Mouse (Mus musculus) forebrain, embryonic 15.5 days (tissue): ENCODE results near the gene Efna5. TPM values are rescaled to one million over a fixed set of nuclear protein-coding genes. Genes with fewer than 3 reads are reported as not detected.

Experiments
- ATAC-seq: fragments of 200-750 bp; cut with Nextera tagmentation; replicated peaks from 2 replicates; pipeline ENCODE4 v1.8.0; 2017; ENCODE audit warnings: mild to moderate bottlenecking, moderate TSS enrichment, moderate library complexity
- H3K27ac ChIP-seq: fragments of 300-500 bp; sonication (generic); replicated peaks from 2 replicates; pipeline ENCODE4 v1.5.1; 2015; ENCODE audit warnings: mild to moderate bottlenecking, inconsistent platforms
- H3K27me3 ChIP-seq: fragments of 300-500 bp; sonication (generic); 2 replicates; pipeline ENCODE4 v1.6.1; 2015; ENCODE audit warnings: inconsistent platforms
- H3K36me3 ChIP-seq: fragments of 300-500 bp; sonication (generic); 2 replicates; pipeline ENCODE4 v1.6.1; 2015; ENCODE audit warnings: mild to moderate bottlenecking, inconsistent platforms
- H3K4me1 ChIP-seq: fragments of 300-500 bp; sonication (generic); 2 replicates; pipeline ENCODE4 v1.6.1; 2015; ENCODE audit warnings: inconsistent platforms
- H3K4me2 ChIP-seq: fragments of 300-500 bp; sonication (generic); replicated peaks from 2 replicates; pipeline ENCODE4 v1.6.1; 2015; ENCODE audit warnings: mild to moderate bottlenecking, inconsistent platforms
- H3K4me3 ChIP-seq: fragments of 300-500 bp; sonication (generic); 2 replicates; pipeline ENCODE4 v1.5.1; 2015; ENCODE audit warnings: mild to moderate bottlenecking, inconsistent platforms
- H3K9ac ChIP-seq: fragments of 300-500 bp; sonication (generic); replicated peaks from 2 replicates; pipeline ENCODE4 v1.6.1; 2015; ENCODE audit warnings: mild to moderate bottlenecking, inconsistent platforms
- H3K9me3 ChIP-seq: fragments of 300-500 bp; sonication (generic); 2 replicates; pipeline ENCODE4 v1.6.1; 2016; ENCODE audit warnings: inconsistent platforms
- WGBS: fragments of 180-500 bp; shearing (Covaris S2); methylation state at CpG from one replicate; pipeline ENCODE4 v1.1.7; 2015; ENCODE audit warnings: mixed read lengths; 5-methylcytosine and 5-hydroxymethylcytosine counted together
- polyA plus RNA-seq: library from polyadenylated mRNA; unstranded; fragments of >200 nt; fragmentation: Nextera tagmentation; extraction: Ambion mirVana; gene quantifications from 2 replicates; pipeline ENCODE4 v1.2.1, GENCODE M21; 2015

Gene Efna5
- polyA plus RNA-seq, 1 experiment from 2014 or later, result 24.6 TPM

DNA sequence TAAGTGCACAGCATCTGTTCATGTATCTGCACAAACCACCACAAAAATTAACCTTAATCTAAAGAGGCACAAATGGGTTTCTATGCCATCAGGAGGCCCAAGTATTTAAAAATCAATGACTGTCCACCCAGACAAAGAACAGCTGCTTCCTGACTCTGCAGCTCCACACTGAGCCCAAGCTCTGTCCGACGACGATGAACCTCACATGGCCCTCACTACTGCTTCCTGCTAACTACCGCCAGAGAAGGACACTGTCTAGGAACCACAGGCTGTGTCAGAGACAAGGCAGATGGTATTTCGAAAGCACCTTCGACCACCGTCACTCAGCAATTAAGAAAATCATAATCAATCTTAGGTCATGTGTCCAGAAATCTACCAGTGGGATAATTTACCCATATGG is 29.8 kb downstream of the Efna5 start:
- Histone ChIP-seq H3K4me2 (no peak overlapping the region), H3K9ac (no peak overlapping the region), H3K9me3 (no peaks in the 10 kb centered on the region), H3K4me1 (peaks cover 11% of the 10 kb centered on the region), H3K27me3 (peaks cover 4% of the 10 kb centered on the region; the same call in 1 of the 2 replicates), H3K4me3 (no peak overlapping the region), H3K36me3 (no peaks in the 10 kb centered on the region), H3K27ac (no peak overlapping the region)
- 70% methylated on average over 7 of the region's 7 CpGs for WGBS
- ATAC-seq, result no peak

DNA sequence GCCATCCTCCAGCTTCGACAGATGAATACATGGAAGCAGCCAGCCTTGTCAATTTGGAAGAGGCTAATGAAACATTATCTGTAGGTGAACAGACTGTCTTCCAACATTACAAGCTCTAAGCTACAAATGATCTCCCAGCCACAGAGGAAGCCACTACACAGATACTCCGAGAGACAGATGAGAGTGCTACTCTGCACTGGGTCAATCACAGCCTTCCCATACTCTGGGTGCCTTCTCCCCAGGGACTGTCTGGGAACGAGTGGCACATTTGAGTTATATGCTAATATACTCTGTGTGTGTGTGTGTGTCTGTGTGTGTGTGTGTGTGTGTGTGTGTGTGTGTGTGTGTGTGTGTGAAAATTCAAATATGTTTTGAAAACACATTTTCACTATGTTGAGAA is 30.5 kb downstream of the Efna5 start:
- no peak overlapping the region for H3K4me3 ChIP-seq
- H3K27me3 ChIP-seq, result peaks cover 4% of the 10 kb centered on the region; the same call in 1 of the 2 replicates
- no peak overlapping the region for H3K4me2 ChIP-seq
- H3K27ac ChIP-seq, result no peak overlapping the region
- H3K4me1 ChIP-seq, result peaks cover 11% of the 10 kb centered on the region
- no peaks in the 10 kb centered on the region for H3K9me3 ChIP-seq
- 52% methylated on average over 3 of the region's 3 CpGs for WGBS
- no peak for ATAC-seq
- no peak overlapping the region for H3K9ac ChIP-seq
- no peaks in the 10 kb centered on the region for H3K36me3 ChIP-seq

DNA sequence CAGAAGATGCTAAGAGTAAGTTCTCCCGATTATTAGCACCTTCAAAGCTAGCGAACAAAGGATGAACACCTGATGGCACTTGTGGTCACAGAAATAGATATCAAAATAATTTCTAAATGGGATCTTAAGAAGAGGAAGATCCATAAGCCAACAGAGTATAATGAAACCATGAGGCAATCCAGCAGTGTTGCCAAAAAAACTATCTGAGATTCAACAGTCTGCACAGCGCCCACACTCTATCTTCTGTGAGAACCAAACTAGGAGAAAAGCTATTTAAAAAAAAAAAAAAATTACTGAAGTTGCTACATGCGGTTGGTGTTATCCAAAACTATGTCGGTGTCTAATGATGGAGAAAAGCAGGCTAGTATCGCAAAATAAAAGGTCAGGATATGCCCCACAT is 31.4 kb downstream of the Efna5 start:
- WGBS, result 90% methylated on average over 6 of the region's 6 CpGs
- no peak for ATAC-seq
- H3K9me3 ChIP-seq, result no peaks in the 10 kb centered on the region
- peaks cover 4% of the 10 kb centered on the region; the same call in 1 of the 2 replicates for H3K27me3 ChIP-seq
- peaks cover 11% of the 10 kb centered on the region for H3K4me1 ChIP-seq
- H3K9ac ChIP-seq, result no peak overlapping the region
- no peaks in the 10 kb centered on the region for H3K36me3 ChIP-seq
- no peak overlapping the region for H3K4me2 ChIP-seq
- no peak overlapping the region for H3K4me3 ChIP-seq
- no peak overlapping the region for H3K27ac ChIP-seq

DNA sequence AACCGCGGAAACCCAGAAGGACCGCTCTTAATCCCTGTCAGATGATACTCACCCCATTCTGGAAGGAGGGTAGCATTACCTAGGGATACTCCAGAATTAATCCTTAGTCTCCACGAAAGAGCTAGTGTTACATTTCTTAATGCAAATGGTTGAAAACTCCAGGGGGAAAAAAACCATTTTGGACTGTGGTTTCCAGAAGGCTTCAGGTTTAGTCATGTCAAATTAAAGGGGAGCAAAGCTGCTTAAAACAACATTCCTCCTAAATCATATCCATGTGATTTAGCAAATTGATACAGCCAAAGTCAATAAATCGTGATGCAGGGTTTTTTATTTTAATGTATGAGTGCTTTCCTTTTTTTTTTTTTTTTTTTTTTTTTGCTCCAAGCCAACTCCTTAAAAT is 35.5 kb downstream of the Efna5 start:
- no peak overlapping the region for H3K27ac ChIP-seq
- H3K4me2 ChIP-seq, result no peak overlapping the region
- 45% methylated on average over 5 of the region's 5 CpGs for WGBS

DNA sequence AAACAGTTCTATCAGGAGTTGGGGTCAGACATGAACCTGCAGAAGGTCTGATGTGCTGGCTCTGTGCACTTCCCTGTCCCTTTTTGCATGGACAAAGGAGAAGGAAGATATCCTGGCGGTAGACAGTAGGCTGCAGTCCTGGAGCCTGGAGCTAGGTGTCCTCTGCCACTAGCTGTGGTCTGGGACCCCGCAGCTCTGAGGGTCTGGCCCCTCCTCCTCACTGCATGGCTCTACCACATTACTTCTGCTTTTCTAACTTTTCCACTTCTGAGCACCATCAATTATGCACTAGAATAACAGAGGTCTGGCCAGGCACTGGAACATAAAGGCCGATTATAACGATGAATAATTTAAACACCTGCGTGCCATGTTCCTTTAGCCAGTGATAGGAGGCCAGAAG is 36.8 kb downstream of the Efna5 start:
- Histone ChIP-seq H3K36me3 (no peaks in the 10 kb centered on the region), H3K4me3 (no peak overlapping the region), H3K4me2 (no peak overlapping the region), H3K27ac (no peak overlapping the region), H3K9ac (no peak overlapping the region), H3K4me1 (no peaks in the 10 kb centered on the region), H3K9me3 (no peaks in the 10 kb centered on the region), H3K27me3 (no peaks in the 10 kb centered on the region)
- WGBS, result 30% methylated on average over 5 of the region's 5 CpGs
- ATAC-seq, result no peak

More for the DNA sequence above, 35.5 kb downstream of the Efna5 start:
- Histone ChIP-seq H3K9me3 (no peaks in the 10 kb centered on the region), H3K27me3 (no peaks in the 10 kb centered on the region), H3K36me3 (no peaks in the 10 kb centered on the region), H3K9ac (no peak overlapping the region), H3K4me3 (no peak overlapping the region), H3K4me1 (no peaks in the 10 kb centered on the region)
- ATAC-seq, result no peak

DNA sequence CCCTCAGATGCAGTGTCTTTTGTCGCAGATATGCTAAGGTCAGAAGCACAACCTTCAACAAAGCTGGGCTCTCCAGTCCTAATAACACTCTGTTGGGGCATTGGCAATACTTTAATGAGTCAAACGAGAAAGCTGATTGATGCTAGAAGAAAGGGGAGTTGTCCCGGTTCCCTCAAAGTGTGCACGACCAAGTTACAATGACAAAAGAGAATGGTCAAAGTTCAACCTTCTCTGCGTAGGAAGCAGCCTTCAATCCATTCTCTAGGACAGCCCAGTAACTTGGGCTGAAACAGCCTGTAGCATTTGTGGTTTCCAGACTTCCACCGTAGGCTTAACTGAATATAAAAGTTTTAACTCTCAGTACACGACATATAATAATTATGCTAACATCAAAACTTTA is 43.8 kb downstream of the Efna5 start:
- 39% methylated on average over 7 of the region's 7 CpGs for WGBS
- H3K4me3 ChIP-seq, result no peak overlapping the region
- no peaks in the 10 kb centered on the region for H3K4me1 ChIP-seq
- no peak overlapping the region for H3K9ac ChIP-seq
- ATAC-seq, result no peak
- no peaks in the 10 kb centered on the region for H3K9me3 ChIP-seq
- no peak overlapping the region for H3K27ac ChIP-seq
- no peak overlapping the region for H3K4me2 ChIP-seq
- H3K36me3 ChIP-seq, result no peaks in the 10 kb centered on the region
- H3K27me3 ChIP-seq, result no peaks in the 10 kb centered on the region

DNA sequence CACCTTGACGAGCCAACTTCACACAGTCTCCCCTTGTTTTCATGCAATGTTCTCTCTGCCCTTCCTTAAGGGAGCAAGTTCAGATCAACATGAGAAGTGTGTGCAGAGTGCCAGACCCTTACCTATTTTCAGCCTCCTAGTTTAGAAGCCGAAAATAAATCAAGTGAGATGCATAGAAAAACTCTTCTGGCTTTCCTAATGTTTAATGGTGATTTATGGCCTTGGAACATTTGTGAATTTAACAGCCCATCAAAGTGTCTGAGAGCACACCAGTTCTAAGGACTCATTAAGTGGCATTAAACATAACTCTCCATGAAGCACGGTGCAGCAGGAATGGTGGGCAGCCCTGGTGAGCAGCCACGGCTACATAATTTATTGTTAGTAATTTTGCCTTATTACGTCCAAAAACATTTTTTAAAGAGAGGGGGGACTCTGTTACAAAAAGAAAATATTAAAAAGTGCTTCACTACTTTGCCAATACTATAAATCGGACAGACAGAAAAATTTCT is 44.5 kb downstream of the Efna5 start:
- Histone ChIP-seq H3K4me1 (no peaks in the 10 kb centered on the region), H3K4me2 (no peak overlapping the region), H3K27me3 (no peaks in the 10 kb centered on the region), H3K36me3 (no peaks in the 10 kb centered on the region), H3K27ac (no peak overlapping the region), H3K4me3 (no peak overlapping the region), H3K9me3 (no peaks in the 10 kb centered on the region), H3K9ac (no peak overlapping the region)
- 85% methylated on average over 6 of the region's 6 CpGs for WGBS
- no peak for ATAC-seq

DNA sequence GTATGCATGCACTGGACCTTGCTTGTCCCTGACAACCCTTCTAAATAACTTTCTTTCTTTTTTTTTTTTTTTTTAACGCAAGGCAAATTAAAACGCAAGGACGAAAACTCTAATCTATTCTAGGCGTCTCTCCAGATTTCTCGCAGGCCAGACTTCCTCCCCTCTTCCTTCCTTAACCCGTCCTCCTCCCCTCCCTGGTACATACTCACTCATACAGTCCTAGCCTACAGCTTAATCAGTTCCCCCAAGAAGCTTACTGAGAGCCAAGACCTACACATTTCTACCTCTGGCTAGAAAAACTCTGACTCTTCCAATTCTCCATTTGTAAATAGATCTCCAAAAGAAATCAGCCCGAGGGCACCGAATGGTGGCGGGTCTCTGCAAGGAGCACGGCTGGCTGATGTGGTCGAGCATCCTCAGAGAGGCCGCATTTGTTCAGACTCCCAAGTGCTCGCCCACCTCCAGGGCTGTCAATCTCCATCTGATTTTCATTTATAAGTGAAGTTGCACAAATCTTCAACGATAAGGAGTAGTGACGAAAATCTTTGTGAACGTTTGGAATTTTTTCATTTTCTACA is 48.5 kb downstream of the Efna5 start:
- no peaks in the 10 kb centered on the region for H3K4me1 ChIP-seq
- no peak overlapping the region for H3K27ac ChIP-seq
- H3K4me3 ChIP-seq, result no peak overlapping the region
- no peaks in the 10 kb centered on the region for H3K27me3 ChIP-seq
- H3K4me2 ChIP-seq, result no peak overlapping the region
- no peak overlapping the region for H3K9ac ChIP-seq
- 81% methylated on average over 16 of the region's 16 CpGs for WGBS
- no peaks in the 10 kb centered on the region for H3K36me3 ChIP-seq
- ATAC-seq, result no peak
- H3K9me3 ChIP-seq, result no peaks in the 10 kb centered on the region

DNA sequence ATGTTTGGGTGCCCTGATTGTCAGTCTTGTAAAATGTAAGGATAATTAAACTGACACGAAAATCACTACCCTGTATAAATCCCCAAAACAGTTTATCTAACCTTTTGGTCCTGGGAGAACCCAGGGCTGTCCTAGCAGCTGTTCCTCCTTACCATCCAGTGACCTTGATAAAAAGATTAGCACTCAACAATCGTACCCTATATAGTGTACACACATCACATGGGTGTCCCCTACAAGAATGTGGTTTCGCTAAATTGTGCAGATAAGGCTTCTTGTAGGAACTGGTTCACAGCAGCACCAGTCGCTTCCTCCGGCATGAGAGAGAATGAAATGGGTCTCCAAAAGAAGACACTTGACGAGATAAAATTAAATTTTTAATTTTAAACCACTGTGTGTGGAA is 53.6 kb downstream of the Efna5 start:
- WGBS, result 69% methylated on average over 6 of the region's 6 CpGs
- H3K4me1 ChIP-seq, result no peaks in the 10 kb centered on the region

DNA sequence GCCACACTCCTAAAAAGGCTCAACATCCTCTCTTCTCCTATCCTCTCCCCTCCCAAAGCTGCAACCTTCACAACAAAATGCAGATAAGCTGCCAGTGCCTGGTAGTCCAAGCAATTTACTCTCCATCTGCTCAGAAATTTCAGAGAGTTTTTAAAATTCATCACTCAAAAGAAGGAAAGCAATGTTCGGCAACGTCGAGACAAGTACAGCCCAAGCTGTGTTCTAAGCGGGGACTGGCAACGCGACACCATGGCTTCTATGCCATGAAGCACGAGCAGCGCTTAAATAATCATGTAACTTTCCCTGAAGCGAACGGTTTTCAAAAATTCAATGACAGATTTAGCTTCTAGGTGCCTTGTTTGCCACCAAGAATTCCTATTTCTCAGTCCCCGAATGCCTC is 59.9 kb downstream of the Efna5 start:
- Histone ChIP-seq H3K4me1 (peaks cover 16% of the 10 kb centered on the region), H3K9me3 (no peaks in the 10 kb centered on the region), H3K9ac (no peak overlapping the region), H3K36me3 (no peaks in the 10 kb centered on the region), H3K27me3 (no peaks in the 10 kb centered on the region), H3K4me2 (no peak overlapping the region), H3K4me3 (no peak overlapping the region), H3K27ac (peak overlapping the region; percentile 41; the same call in 1 of the 2 replicates)
- ATAC-seq, result peak; percentile 55; the same call in 1 of the 2 replicates
- WGBS, result 72% methylated on average over 11 of the region's 11 CpGs

More for the DNA sequence above, 53.6 kb downstream of the Efna5 start:
- Histone ChIP-seq H3K36me3 (no peaks in the 10 kb centered on the region), H3K9me3 (no peaks in the 10 kb centered on the region), H3K27ac (no peak overlapping the region), H3K4me2 (no peak overlapping the region), H3K27me3 (no peaks in the 10 kb centered on the region), H3K9ac (no peak overlapping the region), H3K4me3 (no peak overlapping the region)
- ATAC-seq, result no peak

DNA sequence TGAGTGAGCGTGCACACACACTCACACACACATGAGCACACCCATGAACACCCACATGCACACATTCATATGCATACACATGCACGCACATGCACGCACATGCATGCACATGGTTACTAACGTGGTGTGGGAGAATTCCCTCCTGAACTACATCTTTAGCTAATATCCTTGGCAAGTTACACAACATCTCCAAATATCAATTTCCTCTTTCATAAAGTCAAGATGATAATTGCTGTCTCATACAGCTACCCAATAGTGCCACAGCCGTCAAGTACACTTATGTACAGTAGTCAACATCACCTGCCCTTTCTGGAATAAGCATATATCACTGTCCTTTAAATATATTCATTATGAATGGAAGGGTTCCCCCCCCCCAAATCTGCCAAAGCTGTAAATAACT is 61.2 kb downstream of the Efna5 start:
- H3K4me1 ChIP-seq, result peaks cover 16% of the 10 kb centered on the region
- H3K36me3 ChIP-seq, result no peaks in the 10 kb centered on the region
- H3K27me3 ChIP-seq, result no peaks in the 10 kb centered on the region
- no peak overlapping the region for H3K4me2 ChIP-seq
- WGBS, result 88% methylated on average over 5 of the region's 5 CpGs
- no peaks in the 10 kb centered on the region for H3K9me3 ChIP-seq
- ATAC-seq, result no peak
- H3K4me3 ChIP-seq, result no peak overlapping the region
- no peak overlapping the region for H3K27ac ChIP-seq
- H3K9ac ChIP-seq, result no peak overlapping the region

DNA sequence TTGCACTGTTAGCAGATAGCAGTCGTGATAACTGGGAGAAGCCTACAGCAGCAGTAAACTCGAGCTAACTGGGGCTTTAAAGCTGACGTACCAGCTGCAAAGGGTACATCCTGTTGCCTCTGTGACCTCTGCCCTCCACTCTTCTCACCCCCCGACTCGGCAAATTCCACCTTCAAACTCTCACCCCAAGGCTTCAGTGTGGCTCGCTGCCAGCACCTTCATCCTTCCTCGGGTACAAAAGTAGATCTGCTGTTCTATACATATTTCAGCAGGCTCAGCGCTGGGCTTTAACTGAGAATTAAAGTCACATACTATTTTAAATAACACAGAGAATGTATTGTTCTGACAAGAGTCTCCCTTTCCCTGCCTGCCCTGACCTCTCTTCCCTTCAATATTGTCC is 62.3 kb downstream of the Efna5 start:
- H3K4me2 ChIP-seq, result 0 out of 2 replicates have a peak overlapping the region, but pooled peaks have one; percentile 0
- ATAC-seq, result no peak
- no peak overlapping the region for H3K4me3 ChIP-seq
- H3K27ac ChIP-seq, result no peak overlapping the region
- H3K27me3 ChIP-seq, result no peaks in the 10 kb centered on the region
- H3K9ac ChIP-seq, result no peak overlapping the region
- H3K36me3 ChIP-seq, result no peaks in the 10 kb centered on the region
- H3K4me1 ChIP-seq, result peaks cover 16% of the 10 kb centered on the region
- whole genome bisulfite sequencing, result 15% methylated on average over 8 of the region's 8 CpGs
- H3K9me3 ChIP-seq, result no peaks in the 10 kb centered on the region

DNA sequence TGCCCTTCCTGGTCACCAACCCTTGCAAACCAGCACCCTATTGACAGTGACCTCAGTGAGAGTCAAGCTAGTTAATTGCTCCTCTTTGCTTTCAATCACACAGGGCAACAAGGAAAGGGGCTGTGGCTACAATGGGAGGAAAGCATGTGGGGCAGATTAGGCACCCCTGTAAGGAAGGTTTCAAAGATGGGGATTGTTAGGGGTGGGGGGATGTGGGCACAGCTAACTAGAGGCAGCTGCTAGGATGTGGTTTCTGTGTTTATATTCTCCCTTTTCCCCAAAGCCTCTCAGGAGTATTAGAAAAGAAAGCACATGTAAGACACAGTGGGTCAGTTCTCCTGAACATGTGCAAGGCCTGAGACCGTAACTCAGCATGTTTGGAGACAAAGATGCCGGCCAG is 62.8 kb downstream of the Efna5 start:
- Histone ChIP-seq H3K27ac (no peak overlapping the region), H3K4me3 (no peak overlapping the region), H3K4me1 (peaks cover 16% of the 10 kb centered on the region), H3K4me2 (no peak overlapping the region), H3K27me3 (no peaks in the 10 kb centered on the region), H3K9ac (no peak overlapping the region), H3K36me3 (no peaks in the 10 kb centered on the region), H3K9me3 (no peaks in the 10 kb centered on the region)
- WGBS, result 62% methylated on average over 2 of the region's 2 CpGs
- no peak for ATAC-seq
